Mouse (Mus musculus) MEL (cell line): Measurements from ENCODE around the gene Apon. TPM values are rescaled to one million over a fixed set of nuclear protein-coding genes. Genes with fewer than 3 reads are reported as not detected.
A peak's percentile ranks its signal among the peaks of the same experiment; 100 is the strongest.

ENCODE experiments used
- DNase-seq: peaks from one replicate; pipeline ENCODE4 v3.0.0; 2011; ENCODE audit warnings: low read depth, low spot score
- H3K27ac ChIP-seq: 2 replicates; pipeline ENCODE4 v1.5.1; 2012; ENCODE audit warnings: low read depth, mild to moderate bottlenecking, control low read depth, low read length, moderate library complexity; ENCODE audit not compliant: control insufficient read depth
- H3K27me3 ChIP-seq, 2 experiments: fragments of 150-350 bp in 1 of 2; sonication (generic) in 1 of 2; 2 replicates each; pipeline ENCODE4 v1.6.1; 2012; ENCODE audit warnings: low read length in 2 of 2, mild to moderate bottlenecking in 2 of 2, improper control_type of control experiment in 1 of 2, moderate library complexity in 1 of 2; ENCODE audit not compliant: insufficient read depth in 2 of 2, control insufficient read depth in 1 of 2
- H3K36me3 ChIP-seq, 2 experiments: 2 replicates each; pipeline ENCODE4 v1.6.1; 2012 to 2014; ENCODE audit warnings: low read length in 2 of 2, improper control_type of control experiment in 1 of 2, inconsistent platforms in 1 of 2, mild to moderate bottlenecking in 1 of 2; ENCODE audit not compliant: insufficient read depth in 2 of 2, control insufficient read depth in 1 of 2
- H3K4me1 ChIP-seq, 2 experiments: fragments of 150-350 bp in 1 of 2; sonication (generic) in 1 of 2; 2 replicates each; pipeline ENCODE4 v1.6.1; 2012; ENCODE audit warnings: low read length in 2 of 2, improper control_type of control experiment in 1 of 2, mild to moderate bottlenecking in 1 of 2; ENCODE audit not compliant: insufficient read depth in 2 of 2, control insufficient read depth in 1 of 2
- H3K4me3 ChIP-seq, 2 experiments: fragments of 150-350 bp in 1 of 2; sonication (generic) in 1 of 2; 2 replicates each; pipeline ENCODE4 v1.5.1; 2012; ENCODE audit warnings: low read depth in 2 of 2, low read length in 2 of 2, mild to moderate bottlenecking in 2 of 2, moderate library complexity in 2 of 2, control low read depth in 1 of 2, improper control_type of control experiment in 1 of 2; ENCODE audit not compliant: control insufficient read depth in 1 of 2, insufficient read depth in 1 of 2
- H3K79me2 ChIP-seq: 2 replicates; pipeline ENCODE4 v1.6.1; 2012; ENCODE audit warnings: mild to moderate bottlenecking, low read length, moderate library complexity; ENCODE audit not compliant: control insufficient read depth, poor library complexity, insufficient read depth
- H3K9ac ChIP-seq: 2 replicates; pipeline ENCODE4 v1.6.1; 2012; ENCODE audit warnings: low read depth, mild to moderate bottlenecking, control low read depth, low read length, moderate library complexity; ENCODE audit not compliant: control insufficient read depth, poor library complexity, severe bottlenecking
- H3K9me3 ChIP-seq: fragments of 150-350 bp; sonication (generic); replicated peaks from 2 replicates; pipeline ENCODE4 v1.6.1; 2012; ENCODE audit warnings: mild to moderate bottlenecking, low read length, improper control_type of control experiment, moderate library complexity; ENCODE audit not compliant: insufficient read depth
- BHLHE40 ChIP-seq: IDR thresholded peaks from 2 replicates; pipeline ENCODE4 v1.6.1; 2012; ENCODE audit warnings: low read depth, mild to moderate bottlenecking, inconsistent platforms, low read length, improper control_type of control experiment, borderline replicate concordance
- CHD1 ChIP-seq: IDR thresholded peaks from 2 replicates; pipeline ENCODE4 v1.6.1; 2012; ENCODE audit warnings: low read depth, mild to moderate bottlenecking, inconsistent platforms, low read length, improper control_type of control experiment
- CHD2 ChIP-seq: IDR thresholded peaks from 2 replicates; pipeline ENCODE4 v1.6.1; 2011; ENCODE audit warnings: low read length, improper control_type of control experiment
- E2F4 ChIP-seq: IDR thresholded peaks from 2 replicates; pipeline ENCODE4 v1.6.1; 2011; ENCODE audit warnings: low read depth, low read length, improper control_type of control experiment, borderline replicate concordance
- ELF1 ChIP-seq: IDR thresholded peaks from 2 replicates; pipeline ENCODE4 v1.6.1; 2014; ENCODE audit warnings: low read depth, mild to moderate bottlenecking, inconsistent platforms, low read length, improper control_type of control experiment, moderate library complexity
- EP300 ChIP-seq, 2 experiments: IDR thresholded peaks; 2 replicates each; pipeline ENCODE4 v1.6.1; 2011; ENCODE audit warnings: improper control_type of control experiment in 2 of 2, low read length in 2 of 2, low read depth in 1 of 2, mild to moderate bottlenecking in 1 of 2
- HCFC1 ChIP-seq: IDR thresholded peaks from 2 replicates; pipeline ENCODE4 v1.6.1; 2012; ENCODE audit warnings: low read depth, mild to moderate bottlenecking, inconsistent platforms, low read length, improper control_type of control experiment, moderate library complexity
- JUND ChIP-seq: IDR thresholded peaks from 2 replicates; pipeline ENCODE4 v1.6.1; 2011; ENCODE audit warnings: low read depth, mild to moderate bottlenecking, improper control_type of control experiment, low read length
- MAFK ChIP-seq: IDR thresholded peaks from 2 replicates; pipeline ENCODE4 v1.6.1; 2011; ENCODE audit warnings: low read depth, mild to moderate bottlenecking, low read length, improper control_type of control experiment, borderline replicate concordance
- MAX ChIP-seq: IDR thresholded peaks from 2 replicates; pipeline ENCODE4 v1.6.1; 2011; ENCODE audit warnings: low read length, improper control_type of control experiment
- MAZ ChIP-seq: IDR thresholded peaks from 2 replicates; pipeline ENCODE4 v1.6.1; 2012; ENCODE audit warnings: low read depth, mild to moderate bottlenecking, inconsistent platforms, low read length, improper control_type of control experiment
- MEF2A ChIP-seq: IDR thresholded peaks from 2 replicates; pipeline ENCODE4 v1.6.1; 2014; ENCODE audit warnings: low read depth, mild to moderate bottlenecking, inconsistent platforms, low read length, improper control_type of control experiment; ENCODE audit not compliant: poor library complexity, insufficient replicate concordance, severe bottlenecking; ENCODE audit errors: extremely low read depth
- MXI1 ChIP-seq: IDR thresholded peaks from 2 replicates; pipeline ENCODE4 v1.6.1; 2011; ENCODE audit warnings: mild to moderate bottlenecking, low read depth, low read length, improper control_type of control experiment
- NELFE ChIP-seq: IDR thresholded peaks from 2 replicates; pipeline ENCODE4 v1.6.1; 2011; ENCODE audit warnings: low read depth, low read length, improper control_type of control experiment
- NRF1 ChIP-seq: IDR thresholded peaks from 2 replicates; pipeline ENCODE4 v1.6.1; 2014; ENCODE audit warnings: low read depth, mild to moderate bottlenecking, inconsistent platforms, low read length, improper control_type of control experiment, moderate library complexity; ENCODE audit not compliant: poor library complexity, insufficient read depth, severe bottlenecking
- POLR2AphosphoS2 ChIP-seq: IDR thresholded peaks from 2 replicates; pipeline ENCODE4 v1.6.1; 2011; ENCODE audit warnings: low read length, improper control_type of control experiment
- POLR2AphosphoS5 ChIP-seq: IDR thresholded peaks from 2 replicates; pipeline ENCODE4 v1.6.1; 2012; ENCODE audit warnings: low read depth, borderline replicate concordance, mild to moderate bottlenecking, inconsistent platforms, low read length, moderate library complexity, mixed read lengths
- RAD21 ChIP-seq: IDR thresholded peaks from 2 replicates; pipeline ENCODE4 v1.6.1; 2011; ENCODE audit warnings: mild to moderate bottlenecking, low read depth, low read length, improper control_type of control experiment
- RCOR1 ChIP-seq: IDR thresholded peaks from 2 replicates; pipeline ENCODE4 v1.6.1; 2012; ENCODE audit warnings: low read depth, mild to moderate bottlenecking, inconsistent platforms, low read length, improper control_type of control experiment
- SIN3A ChIP-seq: IDR thresholded peaks from 2 replicates; pipeline ENCODE4 v1.6.1; 2012; ENCODE audit warnings: low read length, improper control_type of control experiment, inconsistent platforms
- TAL1 ChIP-seq: IDR thresholded peaks from 2 replicates; pipeline ENCODE4 v1.6.1; 2012; ENCODE audit warnings: mild to moderate bottlenecking, inconsistent platforms, low read length, moderate library complexity, mixed read lengths
- TBP ChIP-seq: IDR thresholded peaks from 2 replicates; pipeline ENCODE4 v1.8.0; 2011; ENCODE audit warnings: low read depth, low read length, improper control_type of control experiment
- TCF12 ChIP-seq: IDR thresholded peaks from 2 replicates; pipeline ENCODE4 v1.6.1; 2014; ENCODE audit warnings: low read depth, mild to moderate bottlenecking, inconsistent platforms, low read length, improper control_type of control experiment, moderate library complexity
- UBTF ChIP-seq: IDR thresholded peaks from 2 replicates; pipeline ENCODE4 v1.6.1; 2012; ENCODE audit warnings: low read depth, mild to moderate bottlenecking, inconsistent platforms, low read length, improper control_type of control experiment, moderate library complexity, borderline replicate concordance; ENCODE audit not compliant: insufficient read depth
- USF1 ChIP-seq: IDR thresholded peaks from 2 replicates; pipeline ENCODE4 v1.6.1; 2014; ENCODE audit warnings: low read depth, mild to moderate bottlenecking, inconsistent platforms, low read length, improper control_type of control experiment, moderate library complexity
- USF2 ChIP-seq, 2 experiments: IDR thresholded peaks; 2 replicates each; pipeline ENCODE4 v1.6.1; 2011 to 2012; ENCODE audit warnings: improper control_type of control experiment in 2 of 2, low read length in 2 of 2, borderline replicate concordance in 1 of 2, inconsistent platforms in 1 of 2, low read depth in 1 of 2, mild to moderate bottlenecking in 1 of 2; ENCODE audit not compliant: insufficient read depth in 1 of 2
- ZC3H11A ChIP-seq: IDR thresholded peaks from 2 replicates; pipeline ENCODE4 v1.6.1; 2012; ENCODE audit warnings: low read depth, mild to moderate bottlenecking, inconsistent platforms, low read length, improper control_type of control experiment
- polyA plus RNA-seq, 2 experiments: library from polyadenylated mRNA; stranded (reverse) in 1 of 2; unstranded in 1 of 2; fragments of >175 nt in 1 of 2; fragments of >200 nt in 1 of 2; gene quantifications; 2 replicates each; pipeline versions ENCODE4 v1.2.1 to v1.2.4; 2012; ENCODE audit warnings: low replicate concordance in 2 of 2, low read depth in 1 of 2; ENCODE audit not compliant: insufficient read length in 2 of 2, insufficient read depth in 1 of 2, missing spikeins in 1 of 2
- total RNA-seq: library from RNA; depleted of rRNA; stranded (reverse); fragments of 300-350 nt; gene quantifications from 2 replicates; pipeline ENCODE4 v1.2.3, GENCODE M21; 2012

Gene Apon
- total and polyA plus RNA-seq, 3 experiments = 0.27 to 0.46 TPM; not detected in 1

DNA sequence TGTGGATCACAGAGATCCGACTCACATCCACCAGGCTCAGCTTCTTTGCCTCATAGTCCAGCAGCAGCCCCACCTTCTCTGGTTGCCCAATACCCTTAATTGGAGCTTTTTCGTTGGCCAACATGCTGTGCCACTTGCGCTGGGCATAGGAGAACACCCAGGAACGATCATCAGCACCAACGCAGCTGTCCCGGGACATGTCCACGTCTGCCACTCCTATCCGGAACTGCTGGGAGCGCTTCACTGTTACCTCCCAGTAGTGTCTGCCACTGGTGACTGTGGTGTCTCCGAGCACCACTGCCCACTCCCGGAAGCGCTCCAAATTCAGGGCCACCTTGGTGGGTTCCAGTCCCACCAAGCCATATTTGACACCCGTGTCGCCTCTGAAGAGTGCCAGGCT lies 42.9 kb upstream of the Apon start:
- H3K79me2 ChIP-seq = peaks cover 11% of the 10 kb centered on the region
- peaks cover 2 to 15% of the 10 kb centered on the region in 2 experiments; a peak in 3 of 4 replicates for H3K4me1 ChIP-seq
- TF ChIP-seq MAFK = no peak
- TF ChIP-seq RCOR1 = no peak
- TF ChIP-seq NRF1 = no peak
- no peaks in the 10 kb centered on the region for H3K27me3 ChIP-seq
- peak overlapping the region; percentile 78 for H3K9ac ChIP-seq
- H3K36me3 ChIP-seq = peaks cover 0 to 13% of the 10 kb centered on the region in 2 experiments; a peak in 2 of 4 replicates
- H3K9me3 ChIP-seq = no peaks in the 10 kb centered on the region
- H3K4me3 ChIP-seq = peak overlapping the region; percentile 75 to 89
- H3K27ac ChIP-seq = 0 out of 2 replicates have a peak overlapping the region, but pooled peaks have one; percentile 46
- no peak for DNase-seq

DNA sequence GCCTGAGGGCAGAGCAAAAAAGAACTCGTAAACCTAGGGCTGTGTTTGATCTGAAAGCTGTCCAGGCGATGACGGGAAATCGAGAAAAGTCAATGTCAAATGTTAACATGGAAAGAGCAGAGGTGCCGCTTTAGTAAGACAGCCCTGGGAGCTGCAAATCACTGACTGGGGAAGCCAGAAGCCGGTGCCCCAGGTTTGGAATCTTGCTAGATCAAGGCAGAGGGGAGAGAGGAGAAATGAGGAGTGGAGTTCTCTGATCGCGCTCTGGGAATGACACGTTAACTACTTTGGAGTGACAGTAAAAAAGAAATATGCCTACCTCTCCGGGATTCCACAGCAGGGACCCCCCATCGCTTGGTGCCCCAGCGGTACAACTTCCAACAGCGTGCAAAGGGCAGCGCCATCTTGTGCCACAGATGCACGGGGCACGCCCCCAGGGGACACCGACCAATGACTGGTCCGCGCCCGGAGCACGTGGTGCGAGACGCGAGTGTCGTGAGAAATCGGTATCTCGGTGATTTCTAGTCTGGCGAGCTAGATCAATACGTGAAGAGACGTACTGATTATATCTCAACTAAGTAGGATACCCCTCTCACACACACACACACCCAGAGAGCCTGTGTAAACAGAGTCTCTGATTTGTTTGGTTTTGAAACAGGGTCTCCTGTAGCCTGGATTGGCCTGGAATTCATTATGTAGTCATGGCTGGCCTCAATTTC lies 42.3 kb upstream of the Apon start, which contains the start of gene Spryd4:
Gene Spryd4, minus strand, starts transcription at position 418 of the 719 bp plus-strand sequence.
- H3K36me3 ChIP-seq = peaks cover 0 to 13% of the 10 kb centered on the region in 2 experiments; a peak in 2 of 4 replicates
- TF ChIP-seq RCOR1 (peak; percentile 42), ELF1 (0 out of 2 replicates have a peak, but pooled peaks have one; percentile 16), JUND (0 out of 2 replicates have a peak, but pooled peaks have one; percentile 13), USF2 (IDR thresholded peaks at IDR 0.05; ENCODE audit: borderline replicate concordance in 1 of 2, insufficient read depth in 1 of 2, low read depth in 1 of 2, low read length in 2 of 2) (peak; percentile 71 to 94), CHD2 (peak; percentile 75; the same call in 1 of the 2 replicates), RAD21 (no peak), E2F4 (0 out of 2 replicates have a peak, but pooled peaks have one; percentile 28), TAL1 (no peak), TCF12 (peak; percentile 84), CHD1 (0 out of 2 replicates have a peak, but pooled peaks have one; percentile 62), BHLHE40 (peak; percentile 42; the same call in 1 of the 2 replicates), UBTF (no peak), MAFK (no peak), NRF1 (no peak), SIN3A (peak; percentile 92), NELFE (peak; percentile 83), HCFC1 (peak; percentile 81), MAX (peak; percentile 99), TBP (peak; percentile 93), ZC3H11A (no peak), POLR2AphosphoS2 (peak; percentile 67; the same call in 1 of the 2 replicates), USF1 (peak; percentile 99), MEF2A (no peak), MXI1 (peak; percentile 95), EP300 (IDR thresholded peaks at IDR 0.05; ENCODE audit: low read depth in 1 of 2, low read length in 2 of 2) (0 out of 4 replicates have a peak, but pooled peaks of 1 of the 2 experiments have one; percentile 30), MAZ (no peak), POLR2AphosphoS5 (no peak)

More for the DNA sequence above, 42.3 kb upstream of the Apon start, which contains the start of gene Spryd4:
- H3K9ac ChIP-seq = peak within 1 kb of the TSS; percentile 78
- peaks cover 11% of the 10 kb centered on the region for H3K79me2 ChIP-seq
- peak within 1 kb of the TSS; percentile 75 to 89 for H3K4me3 ChIP-seq
- no peaks in the 10 kb centered on the region for H3K27me3 ChIP-seq
- peaks cover 2 to 15% of the 10 kb centered on the region in 2 experiments; a peak in 3 of 4 replicates for H3K4me1 ChIP-seq
- H3K9me3 ChIP-seq = no peaks in the 10 kb centered on the region
- peak; percentile 97 for DNase-seq
- peak within 1 kb of the TSS; percentile 47 for H3K27ac ChIP-seq
